Mouse (Mus musculus): ENCODE measurements around the gene Col23a1.

DNA sequence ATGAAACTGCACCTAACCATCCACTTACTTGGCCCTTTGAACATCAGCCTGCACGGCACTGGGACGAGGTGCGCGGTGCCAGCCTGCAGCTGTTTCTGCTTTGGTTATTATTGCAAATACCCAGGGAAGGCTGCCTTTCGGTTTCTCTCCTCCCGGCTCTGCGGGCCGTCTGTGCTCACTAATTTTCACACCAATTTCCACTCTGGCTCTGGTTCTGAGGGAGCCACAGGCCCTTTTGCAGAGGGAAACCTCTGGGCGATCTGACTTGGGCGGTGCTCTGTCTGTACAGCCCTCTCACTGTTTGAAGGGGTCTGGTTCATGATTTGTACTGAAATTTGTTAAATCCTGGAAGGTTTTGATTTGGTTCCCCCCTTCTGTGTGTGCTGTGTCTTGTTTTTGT is 100.0 kb downstream of the Col23a1 start:
- TF ChIP-seq CTCF (conservative IDR thresholded peaks at IDR 0.05; ENCODE audit: insufficient read depth, insufficient read length, low read depth, low read length) = no peak
- no peak for TF ChIP-seq POLR2A (IDR thresholded peaks at IDR 0.05; ENCODE audit: low read depth, low read length)

Data from kidney, adult 2 months (tissue).